Mouse (Mus musculus) lung, postnatal 25 days (tissue): Measurements from ENCODE around the gene Gm44965.

Experiments
- DNase-seq: peaks from one replicate; pipeline ENCODE4 v3.0.0; 2022; ENCODE audit warnings: low spot score

Gene Gm44965

GRCm38 (mm10) chr6:48626464-48626863 is 32.7 kb downstream of the Gm44965 start, which contains the start of gene AI854703:
AI854703 (plus strand) TSS chr6:48626764.
- DNase-seq: no peak

- no peak for DNase-seq
Observed at GRCm38 (mm10) chr6:48626984-48627383, 33.2 kb downstream of the Gm44965 start.

GRCm38 (mm10) chr6:48627511-48627924 is 33.8 kb downstream of the Gm44965 start:
- DNase-seq: no peak

DNA sequence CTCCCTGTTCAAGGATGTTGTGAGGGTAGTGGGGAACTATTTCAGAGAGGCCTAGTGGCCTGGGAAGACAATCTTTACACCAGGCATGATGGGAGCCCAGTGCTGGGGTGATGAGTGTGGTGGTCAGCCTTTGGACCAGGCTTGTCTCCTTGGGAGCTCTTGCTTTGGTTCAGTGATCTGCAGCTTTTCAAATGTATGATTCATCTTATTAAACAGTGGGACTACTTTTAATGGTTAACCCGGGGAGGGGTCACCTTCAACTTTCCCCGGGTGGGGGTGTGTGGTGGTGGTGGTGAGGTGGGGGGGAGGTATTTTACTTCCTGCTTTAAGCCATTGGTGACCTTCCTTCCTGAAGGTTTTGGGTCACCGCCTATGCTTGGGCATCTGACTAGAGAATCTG is 34.6 kb downstream of the Gm44965 start:
- DNase-seq: no peak

GRCm38 (mm10) chr6:48628808-48629660 is 35.3 kb downstream of the Gm44965 start:
- no peak for DNase-seq

DNA sequence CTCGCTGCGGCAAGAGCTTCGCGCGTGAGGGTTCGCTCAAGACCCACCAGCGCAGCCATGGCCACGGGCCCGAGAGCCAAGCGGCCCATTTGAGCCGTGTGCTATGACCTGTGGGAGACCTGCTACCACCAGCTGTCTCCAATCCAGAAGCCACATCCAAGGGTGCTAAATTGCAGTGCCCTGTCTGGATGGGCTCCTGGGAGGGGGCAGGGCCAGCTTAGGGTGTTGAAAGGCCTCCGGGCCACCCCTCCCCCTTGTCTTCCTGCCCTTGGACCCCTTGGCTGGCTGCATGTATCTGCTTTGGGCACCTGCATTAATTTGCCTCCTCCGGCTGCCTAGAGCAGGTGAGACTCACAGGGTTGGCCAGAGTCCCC is 35.9 kb downstream of the Gm44965 start:
- no peak for DNase-seq

- no peak for DNase-seq
Observed at GRCm38 (mm10) chr6:48630831-48631230, 37.1 kb downstream of the Gm44965 start.

DNA sequence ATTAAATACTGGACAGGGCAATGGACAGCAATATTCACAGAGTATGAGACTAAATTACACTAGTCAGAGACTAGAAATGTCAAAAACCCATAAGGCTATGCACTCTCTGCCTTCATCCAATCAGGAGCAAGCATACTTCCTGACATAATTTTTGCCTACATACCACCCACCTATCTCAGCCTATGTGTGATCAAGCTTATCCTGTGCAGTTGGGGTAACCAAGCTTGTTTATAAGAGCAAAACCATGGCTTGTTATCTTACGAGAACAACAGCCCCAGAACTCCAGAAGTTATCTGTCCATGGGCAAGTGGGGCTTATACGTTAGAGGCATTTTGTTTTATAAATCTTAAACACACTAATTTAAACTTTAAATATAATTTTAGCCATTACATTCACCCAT is 41.4 kb downstream of the Gm44965 start:
- no peak for DNase-seq

DNA sequence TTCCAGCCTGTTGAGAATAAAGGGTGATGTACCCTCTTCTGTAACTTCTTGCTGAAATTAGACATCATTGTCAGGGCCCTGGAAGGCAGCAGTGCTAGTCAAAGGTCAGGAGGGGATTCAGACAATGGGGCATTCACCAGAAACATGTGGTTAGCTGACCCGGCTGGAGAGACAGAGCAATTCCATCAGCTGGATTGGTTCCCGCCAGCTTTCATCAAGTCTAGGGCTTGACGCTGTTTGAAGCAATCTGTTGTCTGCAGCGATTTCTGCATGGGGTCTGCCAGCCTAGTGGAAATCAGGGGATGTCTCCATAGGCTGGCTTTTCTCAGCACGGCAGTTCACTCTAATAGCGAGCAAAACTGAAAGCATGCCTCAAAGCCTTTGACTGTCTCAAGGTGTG is 42.8 kb downstream of the Gm44965 start:
- no peak for DNase-seq

DNA sequence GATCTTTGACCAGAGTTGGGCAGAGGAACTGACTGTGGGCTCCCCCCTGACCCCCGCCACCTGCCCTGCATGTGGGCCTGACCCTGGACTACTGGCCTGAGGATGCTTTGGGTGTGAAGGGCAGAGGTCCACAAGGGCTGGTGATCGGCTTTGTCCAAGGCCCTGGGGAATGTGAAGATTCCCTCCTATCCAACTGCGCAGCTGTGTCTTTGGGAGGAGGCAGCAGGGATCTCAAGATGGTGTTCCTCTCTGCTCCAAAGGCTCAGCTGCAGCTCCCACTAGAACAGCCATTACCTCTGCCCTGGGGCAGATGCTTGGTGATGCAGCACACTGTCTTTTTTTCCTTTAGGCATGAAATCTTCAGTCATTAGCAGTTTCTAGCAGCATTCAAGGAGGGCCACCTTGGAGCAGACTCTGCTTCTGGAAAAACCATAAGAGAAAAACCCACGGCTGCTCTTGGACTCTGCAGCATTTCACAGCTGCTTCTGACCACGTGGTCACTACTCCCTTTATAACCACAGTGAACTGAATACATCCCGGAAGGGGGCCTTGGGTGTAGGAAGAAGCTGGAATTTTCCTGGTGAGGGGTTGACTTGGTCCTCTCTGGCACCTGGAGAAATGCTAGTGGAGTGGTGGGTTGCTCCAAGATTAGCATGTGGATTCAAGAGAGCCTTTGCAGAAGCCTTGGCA is 44.2 kb downstream of the Gm44965 start:
- no peak for DNase-seq

DNA sequence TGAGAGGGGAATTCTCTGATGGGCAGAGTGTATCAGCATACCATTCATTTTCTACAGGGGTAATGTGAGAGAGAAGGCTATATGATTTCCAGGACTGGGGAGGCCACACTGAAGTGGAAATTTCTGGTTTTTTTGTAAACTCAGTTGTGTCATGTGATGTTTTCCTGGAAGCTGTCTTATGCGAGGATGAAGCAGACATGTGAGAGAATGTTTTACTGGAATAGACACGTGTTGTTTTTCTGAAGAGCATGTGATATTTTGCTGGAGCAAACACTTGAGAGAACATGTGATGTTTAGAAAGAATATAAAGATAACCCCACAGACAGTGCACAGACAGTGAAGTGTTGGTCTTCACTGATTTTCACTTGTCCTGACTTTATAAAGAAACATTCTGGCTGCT is 44.8 kb downstream of the Gm44965 start:
- DNase-seq: no peak

- DNase-seq: no peak
Observed at GRCm38 (mm10) chr6:48641391-48641790, 47.6 kb downstream of the Gm44965 start.

DNA sequence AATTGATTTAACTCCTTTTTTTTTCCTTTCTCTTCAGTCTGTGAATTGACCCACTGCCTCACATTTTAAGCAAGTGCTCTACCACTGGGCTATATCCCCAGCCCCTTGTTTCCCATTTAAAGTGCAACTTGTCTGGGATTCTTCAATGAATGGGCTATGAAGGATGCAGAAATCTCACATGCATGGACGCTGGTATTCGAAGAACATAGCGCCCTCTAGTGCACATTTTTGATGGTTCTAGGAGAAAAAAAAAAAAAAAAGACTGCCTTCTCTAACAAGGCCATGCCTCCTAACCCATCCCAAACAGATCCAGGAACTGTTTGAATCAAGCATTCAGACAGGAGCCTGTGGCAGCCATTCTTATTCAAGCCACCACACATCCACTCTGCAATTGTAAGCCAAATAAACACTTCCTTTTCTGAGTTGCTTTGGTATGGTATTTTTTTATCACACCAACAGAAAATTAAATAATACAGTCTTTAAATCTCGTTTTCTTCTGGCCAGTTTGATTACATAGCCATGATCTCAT is 49.1 kb downstream of the Gm44965 start:
- peak; percentile 53 for DNase-seq

- peak; percentile 79 for DNase-seq
Observed at GRCm38 (mm10) chr6:48645660-48646308, 52.0 kb downstream of the Gm44965 start.

- no peak for DNase-seq
Observed at GRCm38 (mm10) chr6:48646309-48646690, 52.6 kb downstream of the Gm44965 start.

- peak; percentile 85 for DNase-seq
Observed at GRCm38 (mm10) chr6:48646995-48647394, 53.3 kb downstream of the Gm44965 start, which contains the start of gene Gimap8. Gimap8 (plus strand) TSS chr6:48647234.

DNA sequence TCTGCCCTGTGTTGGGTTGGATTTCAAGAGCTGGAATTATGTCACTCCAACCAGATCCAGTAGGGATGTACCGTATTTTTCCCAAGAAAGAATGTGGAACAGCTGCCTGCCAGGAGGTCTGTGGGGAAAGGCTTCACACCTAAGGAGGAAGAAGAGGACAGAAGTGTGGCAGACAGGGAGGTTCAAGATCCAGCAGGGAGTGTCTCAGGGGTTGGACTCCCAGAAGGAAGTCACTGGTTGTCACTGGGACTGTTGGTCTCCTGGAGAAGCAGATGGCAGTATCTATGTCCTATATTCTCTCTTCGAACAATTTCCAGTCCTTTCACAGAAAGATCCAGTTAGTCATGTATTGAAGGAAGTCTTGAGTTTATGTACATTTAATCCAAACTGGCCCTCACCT is 53.9 kb downstream of the Gm44965 start:
- DNase-seq: no peak

GRCm38 (mm10) chr6:48648779-48649178 is 55.0 kb downstream of the Gm44965 start:
- DNase-seq: no peak

DNA sequence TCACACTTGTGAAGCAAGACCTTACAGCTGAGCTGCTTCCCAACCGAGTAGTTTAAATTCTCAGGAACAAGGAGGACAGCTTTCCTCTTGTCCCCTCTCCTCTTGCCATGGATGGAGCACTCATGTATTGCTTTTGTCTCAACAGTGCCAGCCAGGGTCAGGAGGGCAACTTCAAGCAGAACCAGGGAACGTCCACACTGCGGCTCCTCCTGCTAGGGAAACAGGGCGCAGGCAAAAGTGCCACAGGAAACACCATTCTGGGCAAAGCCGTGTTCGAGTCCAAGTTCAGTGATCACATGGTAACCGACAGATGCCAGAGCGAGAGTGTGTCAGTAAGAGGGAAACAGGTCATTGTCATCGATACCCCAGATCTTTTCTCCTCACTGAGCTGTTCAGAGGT is 56.3 kb downstream of the Gm44965 start:
- no peak for DNase-seq

DNA sequence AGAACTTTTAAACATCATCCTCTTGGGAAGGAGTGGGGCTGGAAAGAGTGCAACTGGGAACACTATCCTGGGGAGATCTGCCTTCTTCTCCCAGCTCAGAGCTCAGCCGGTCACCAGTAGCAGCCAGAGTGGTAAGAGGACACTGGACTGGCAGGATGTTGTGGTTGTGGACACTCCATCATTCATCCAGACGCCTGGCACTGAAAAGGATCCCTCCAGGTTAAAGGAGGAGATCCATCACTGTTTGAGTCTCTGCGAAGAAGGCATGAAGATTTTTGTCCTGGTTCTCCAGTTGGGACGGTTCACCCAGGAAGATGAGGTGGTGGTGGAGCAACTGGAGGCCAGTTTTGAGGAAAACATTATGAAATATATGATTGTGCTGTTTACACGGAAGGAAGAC is 65.0 kb downstream of the Gm44965 start:
- DNase-seq: no peak

- DNase-seq: no peak
Observed at GRCm38 (mm10) chr6:48664750-48665149, 71.0 kb downstream of the Gm44965 start.

GRCm38 (mm10) chr6:48665471-48665870 is 71.7 kb downstream of the Gm44965 start:
- no peak for DNase-seq

DNA sequence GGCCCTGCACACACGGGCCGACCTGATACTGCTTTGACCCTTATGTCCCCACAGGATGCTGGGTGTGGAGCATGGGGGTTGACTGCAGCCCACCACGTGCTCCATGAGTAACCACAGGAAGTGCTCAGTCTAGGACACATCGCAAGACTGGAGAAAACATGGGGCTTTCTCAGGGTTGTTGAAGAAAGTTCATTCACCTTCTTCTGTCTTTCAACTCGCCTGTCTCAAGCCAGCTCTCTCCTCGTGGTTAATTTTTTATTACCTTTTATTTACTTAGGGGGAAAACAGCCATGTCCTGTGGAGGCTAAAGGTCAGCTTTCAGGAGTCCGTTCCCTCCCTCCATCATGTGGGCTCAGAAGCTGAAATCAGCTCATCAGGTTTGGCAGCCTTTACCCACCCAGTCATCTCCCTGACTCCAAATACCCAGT is 72.4 kb downstream of the Gm44965 start:
- DNase-seq: no peak
